Mouse (Mus musculus) lung, postnatal 14 days (tissue): Measurements from ENCODE around the gene Daam2.

Experiments used
- DNase-seq: peaks from one replicate; pipeline ENCODE4 v3.0.0; 2021

Gene Daam2

DNA sequence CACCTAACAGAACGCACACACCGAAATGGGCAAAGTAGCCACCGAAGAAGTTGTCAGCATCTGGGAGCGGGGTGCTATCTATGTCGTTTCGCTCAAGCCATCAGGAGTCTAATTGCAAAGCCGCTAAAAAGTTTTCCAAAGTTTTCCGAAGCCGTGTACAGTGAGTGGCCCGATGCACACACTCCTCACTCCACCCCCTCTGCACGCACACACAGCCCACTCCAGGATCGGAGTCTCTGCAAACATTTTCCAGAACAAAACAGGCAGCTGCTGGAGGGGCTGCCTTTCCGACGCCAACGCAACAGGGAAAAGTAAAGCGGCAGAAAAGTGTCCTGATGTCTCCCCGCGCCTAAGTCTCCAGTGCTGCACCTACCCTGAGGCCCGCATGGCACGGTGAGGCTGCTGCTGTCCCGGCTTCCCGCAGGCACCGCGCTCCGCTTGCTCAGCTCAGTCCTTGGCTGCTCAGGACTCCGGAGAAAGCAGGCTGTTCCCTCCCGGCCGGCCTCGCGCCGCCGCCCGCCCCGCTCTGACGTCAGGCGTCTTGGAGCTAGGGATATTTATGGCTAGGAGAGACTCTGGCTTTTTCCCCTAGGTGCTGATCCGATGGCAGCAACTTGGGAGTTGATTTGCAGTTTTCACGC lies at the start of gene Daam2:
Daam2 (minus strand) TSS at position 514 of the 641 bp plus-strand sequence.
- peak; percentile 79 for DNase-seq

DNA sequence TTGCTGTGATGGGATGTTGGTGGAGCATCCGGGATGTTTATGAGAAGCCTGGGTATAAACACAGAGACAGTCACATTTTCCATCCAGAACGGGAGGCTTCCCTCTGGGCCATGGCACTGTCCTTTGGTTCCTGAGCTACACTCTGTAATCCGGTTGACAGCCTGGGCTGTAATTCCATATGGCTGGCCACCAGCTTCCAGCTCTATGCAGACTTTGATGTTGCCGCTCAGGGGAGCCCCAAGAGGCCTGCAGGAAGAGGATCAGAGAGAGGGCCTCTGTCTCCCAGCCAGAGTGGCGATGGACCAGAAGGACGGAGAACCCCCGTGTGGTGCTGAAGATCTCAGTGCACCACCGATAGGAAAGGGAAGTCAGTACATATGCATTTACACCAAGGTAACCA lies 46.2 kb upstream of the Daam2 start:
- DNase-seq = no peak

DNA sequence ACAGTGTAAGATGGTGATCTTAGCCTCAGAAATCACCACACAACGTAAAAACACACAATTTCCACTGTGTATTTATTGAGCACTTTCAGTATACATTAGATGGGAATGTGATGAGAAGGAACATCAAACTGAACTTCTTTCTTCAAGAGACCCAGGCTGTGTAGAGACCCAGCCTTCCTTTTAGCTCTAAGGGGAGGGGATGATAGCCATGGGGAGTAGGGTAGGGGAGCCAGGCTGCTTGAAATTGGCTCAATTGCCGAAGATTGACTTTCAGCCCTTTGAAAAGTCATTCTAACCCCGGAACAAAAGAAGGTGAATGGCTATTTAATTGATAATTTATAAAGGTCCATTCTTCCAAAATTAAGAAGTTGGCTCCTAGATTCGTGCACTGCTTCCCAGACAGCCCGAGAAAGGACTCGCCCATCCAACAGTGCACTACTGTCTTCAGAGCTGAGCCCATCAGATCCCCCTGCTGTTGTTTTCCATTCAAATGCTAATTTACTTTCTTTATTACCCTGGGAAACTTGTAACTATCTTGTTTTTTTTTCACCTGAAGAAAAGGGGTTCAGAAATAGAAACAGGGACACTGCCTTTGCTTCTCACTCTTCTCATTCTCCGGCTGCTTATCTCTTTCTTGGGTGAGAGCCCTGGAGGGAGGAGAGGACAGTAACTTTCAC lies 43.3 kb upstream of the Daam2 start:
- DNase-seq = no peak

GRCm38 (mm10) chr17:49605397-49605796 lies 41.3 kb upstream of the Daam2 start:
- DNase-seq = no peak

DNA sequence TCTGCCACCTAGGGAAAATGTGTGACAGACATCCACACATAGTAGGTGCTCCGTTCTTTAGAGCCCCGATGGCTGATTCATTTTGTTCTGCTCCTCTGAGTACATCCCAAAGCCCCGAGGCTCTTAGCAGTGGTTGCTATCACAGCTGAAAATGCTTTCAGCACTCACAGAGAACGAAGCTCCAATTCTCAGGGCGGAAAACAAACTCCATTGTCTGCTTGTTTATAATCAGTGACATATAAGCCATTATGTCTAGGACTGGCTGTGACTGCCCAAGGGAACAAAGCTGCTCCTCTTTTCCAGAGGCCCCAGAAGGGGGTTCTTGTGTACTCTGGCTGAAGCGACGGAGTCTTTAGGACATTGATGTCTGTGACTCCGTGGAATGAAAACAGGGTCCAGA lies 25.9 kb upstream of the Daam2 start:
- no peak for DNase-seq

DNA sequence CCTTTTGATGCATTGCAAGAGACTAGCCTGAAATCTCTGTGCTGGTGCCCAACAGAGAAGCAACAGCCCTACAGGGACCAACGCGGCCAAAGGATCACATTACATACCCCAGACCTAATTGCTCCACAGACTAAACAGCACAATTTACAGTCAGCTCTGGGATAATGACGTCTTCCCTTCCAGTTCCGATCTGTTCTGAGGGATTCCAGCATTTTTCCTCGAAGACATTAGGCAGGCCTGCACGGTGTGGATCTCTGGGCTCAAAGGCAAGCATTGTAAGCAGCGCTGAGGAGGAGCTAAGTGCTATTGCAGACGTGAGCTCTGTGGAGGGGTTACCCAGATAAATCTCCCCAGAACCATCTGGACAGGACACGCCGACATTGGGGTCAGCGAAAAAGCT lies 18.3 kb upstream of the Daam2 start:
- DNase-seq = no peak

GRCm38 (mm10) chr17:49577321-49577720 lies 13.2 kb upstream of the Daam2 start:
- DNase-seq = no peak

DNA sequence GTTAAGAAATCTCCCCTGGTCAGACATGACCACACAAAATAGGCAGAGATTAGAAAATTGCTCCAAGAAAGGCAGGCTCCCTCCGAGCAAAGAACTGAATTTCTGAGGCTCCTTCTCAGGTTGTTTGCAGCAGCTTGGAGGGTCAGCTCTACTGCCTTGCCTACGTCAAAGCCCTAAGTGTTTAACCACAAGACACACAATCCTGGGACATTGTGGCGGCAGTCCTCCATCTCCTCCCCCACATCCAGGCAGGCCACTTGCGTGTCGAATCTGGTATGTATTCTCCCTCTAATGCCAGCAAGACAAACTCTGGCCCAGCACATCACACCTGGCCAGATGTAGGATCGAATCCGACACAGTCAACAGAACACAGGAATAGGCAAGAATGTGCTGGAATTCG lies 4.6 kb upstream of the Daam2 start:
- no peak for DNase-seq

- DNase-seq = no peak
Observed at GRCm38 (mm10) chr17:49564489-49564888, 346 bp upstream of the Daam2 start.

DNA sequence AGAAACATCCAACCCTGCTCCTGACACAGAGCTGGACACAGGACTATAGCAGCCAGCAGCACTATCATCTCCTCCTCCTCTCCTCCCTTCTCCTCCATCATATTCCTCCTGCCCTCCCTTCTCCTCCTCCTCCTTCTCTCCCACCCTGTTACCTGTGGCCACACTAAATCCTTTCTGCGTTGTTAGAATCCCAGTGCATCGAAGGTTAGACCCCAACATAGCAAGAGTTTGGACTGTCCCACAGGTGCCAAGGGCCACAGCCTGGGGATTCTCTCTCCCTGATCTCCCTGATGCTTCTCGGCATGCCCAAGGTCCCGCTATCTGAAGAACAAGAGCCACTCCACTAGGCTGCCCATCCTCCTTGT lies 745 bp downstream of the Daam2 start:
- no peak for DNase-seq

GRCm38 (mm10) chr17:49562701-49563415 lies 1.3 kb downstream of the Daam2 start:
- no peak for DNase-seq

- no peak for DNase-seq
Observed at GRCm38 (mm10) chr17:49561985-49562384, 2.2 kb downstream of the Daam2 start.

DNA sequence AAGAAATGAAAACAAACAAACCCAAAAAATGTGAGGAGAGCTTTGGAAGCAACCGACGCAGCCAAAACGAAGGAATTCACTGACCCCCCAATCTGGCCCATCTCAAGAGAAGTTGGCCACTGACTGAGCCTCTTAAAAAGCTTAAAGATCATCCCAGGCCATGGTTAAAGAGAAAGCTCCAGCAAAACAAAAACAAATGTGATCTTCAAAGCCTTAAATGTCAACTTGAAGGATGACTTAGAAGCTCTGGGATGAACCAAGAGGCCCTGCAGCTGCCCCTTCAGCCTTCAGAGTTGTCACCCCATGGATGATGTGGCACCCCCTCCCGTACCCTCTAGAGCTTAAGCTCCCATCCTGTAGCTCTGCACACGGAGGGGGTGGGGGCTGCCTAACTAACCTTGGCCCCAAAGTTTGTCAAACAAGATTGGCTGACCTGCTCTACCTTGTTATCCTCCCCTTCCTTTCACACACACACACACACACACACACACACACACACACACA lies 4.3 kb downstream of the Daam2 start:
- DNase-seq = no peak

DNA sequence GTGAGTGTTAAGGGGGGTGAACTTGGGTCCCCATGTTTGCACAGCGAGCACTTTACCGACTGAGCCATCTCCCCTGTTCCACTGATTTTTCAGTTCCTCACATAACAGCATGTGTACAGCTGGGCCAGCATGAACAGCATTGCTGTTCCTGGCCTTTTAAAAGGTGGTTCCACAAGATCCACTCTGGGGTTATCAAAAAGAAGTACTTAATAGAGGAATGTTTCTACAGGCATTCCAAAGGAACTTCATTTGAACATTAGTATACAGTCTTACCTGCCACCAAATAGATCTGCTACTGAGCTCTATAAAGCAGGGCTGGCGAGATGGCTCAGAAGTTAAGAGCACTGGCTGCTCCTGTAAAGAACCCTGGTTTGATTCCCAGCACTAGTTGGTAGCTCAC lies 8.0 kb downstream of the Daam2 start:
- DNase-seq = no peak

DNA sequence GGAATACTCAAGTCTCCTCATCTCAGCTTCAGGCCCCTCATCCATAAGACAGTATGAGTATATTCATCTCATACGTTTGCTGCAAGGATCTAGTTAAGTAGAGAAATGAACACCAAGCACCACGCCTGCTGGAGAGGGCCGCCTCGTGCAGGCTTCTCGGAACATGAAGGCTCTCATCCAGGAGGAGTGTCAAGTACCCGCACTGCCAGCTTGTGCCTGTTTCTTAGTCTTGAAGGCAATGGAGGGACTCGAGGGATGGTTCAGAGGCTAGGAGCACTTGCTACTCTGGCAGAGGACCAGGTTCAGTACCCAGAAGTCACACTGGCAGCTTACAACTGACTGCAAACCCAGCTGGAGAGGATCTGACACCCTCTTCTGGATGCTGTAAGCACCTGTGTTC lies 12.2 kb downstream of the Daam2 start:
- peak; percentile 55 for DNase-seq

DNA sequence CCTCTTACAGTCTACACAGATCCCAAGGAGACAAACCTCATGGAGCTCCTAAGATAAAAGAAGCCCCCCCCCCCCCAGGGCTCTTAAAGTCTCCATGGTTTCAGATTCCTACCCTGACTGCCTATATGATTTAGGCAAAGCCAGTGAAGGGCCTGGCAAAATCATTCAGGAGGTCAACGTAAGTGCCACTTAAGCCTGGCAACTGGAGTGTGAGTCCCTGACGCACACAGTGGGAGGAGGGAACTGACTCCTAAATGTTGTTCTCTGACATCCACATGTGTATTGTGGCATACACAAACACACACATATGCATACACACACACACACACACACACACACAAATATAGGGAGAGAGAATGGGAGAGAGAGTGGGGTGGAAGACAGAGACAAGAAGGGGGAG lies 12.7 kb downstream of the Daam2 start:
- DNase-seq = no peak

GRCm38 (mm10) chr17:49545997-49546396 lies 18.1 kb downstream of the Daam2 start:
- no peak for DNase-seq

DNA sequence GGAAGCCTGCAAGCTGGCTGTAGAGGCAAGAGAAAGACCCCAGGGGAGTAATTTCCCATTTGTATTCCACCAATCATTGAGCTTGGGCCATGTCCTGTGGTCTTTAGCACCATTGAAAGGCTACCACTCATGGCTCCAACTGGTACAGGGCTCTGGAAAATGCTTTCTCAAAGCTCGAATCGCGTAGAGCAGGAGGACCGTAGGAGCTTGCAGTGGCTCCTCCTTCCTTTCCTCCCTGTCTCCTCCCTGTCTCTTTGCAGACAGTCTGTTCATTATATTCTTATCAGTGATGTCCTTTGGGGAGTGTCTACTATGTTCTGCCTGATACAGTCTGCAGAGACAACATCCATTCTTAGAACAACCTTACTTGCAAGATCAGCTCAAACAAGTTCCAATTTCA lies 18.7 kb downstream of the Daam2 start:
- DNase-seq = no peak

GRCm38 (mm10) chr17:49544561-49544960 lies 19.6 kb downstream of the Daam2 start:
- no peak for DNase-seq

GRCm38 (mm10) chr17:49540706-49541105 lies 23.4 kb downstream of the Daam2 start:
- no peak for DNase-seq

- DNase-seq = peak; percentile 44
Observed at GRCm38 (mm10) chr17:49539204-49539603, 24.9 kb downstream of the Daam2 start.

GRCm38 (mm10) chr17:49535580-49535979 lies 28.6 kb downstream of the Daam2 start:
- no peak for DNase-seq

DNA sequence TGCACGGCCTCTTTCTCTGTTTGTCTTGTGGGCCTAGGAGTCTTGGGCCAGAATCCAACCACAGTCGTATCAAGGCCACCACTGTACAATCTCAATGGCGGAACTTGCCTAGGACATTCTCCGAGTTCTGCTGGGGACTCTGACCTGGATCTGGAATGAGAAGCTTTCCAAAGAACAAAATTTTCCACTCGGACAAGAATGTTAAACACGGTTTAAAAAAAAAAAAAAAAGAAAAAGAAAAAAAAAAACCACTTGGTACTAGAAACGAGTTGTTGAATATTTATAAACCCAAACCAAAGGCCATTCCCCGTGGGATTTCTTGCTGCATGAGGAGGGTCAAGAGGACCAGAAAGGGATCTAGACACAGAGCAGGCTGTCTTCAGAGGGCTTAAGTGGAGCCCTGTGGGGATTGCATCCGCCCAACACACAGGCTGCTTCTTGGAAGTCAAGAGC lies 29.9 kb downstream of the Daam2 start:
- peak; percentile 35 for DNase-seq

- peak; percentile 30 for DNase-seq
Observed at GRCm38 (mm10) chr17:49531661-49532060, 32.5 kb downstream of the Daam2 start.
